Mouse (Mus musculus) bone marrow macrophage, adult 2 months (primary cell): ENCODE measurements around the gene Trp53bp1.

Experiments
- CTCF ChIP-seq: IDR thresholded peaks from 2 replicates; pipeline ENCODE4 v1.5.1; 2012; ENCODE audit warnings: low read depth, mild to moderate bottlenecking, low read length, moderate library complexity
- POLR2A ChIP-seq: IDR thresholded peaks from 2 replicates; pipeline ENCODE4 v1.6.1; 2012; ENCODE audit warnings: mild to moderate bottlenecking, low read depth, low read length, borderline replicate concordance

DNA sequence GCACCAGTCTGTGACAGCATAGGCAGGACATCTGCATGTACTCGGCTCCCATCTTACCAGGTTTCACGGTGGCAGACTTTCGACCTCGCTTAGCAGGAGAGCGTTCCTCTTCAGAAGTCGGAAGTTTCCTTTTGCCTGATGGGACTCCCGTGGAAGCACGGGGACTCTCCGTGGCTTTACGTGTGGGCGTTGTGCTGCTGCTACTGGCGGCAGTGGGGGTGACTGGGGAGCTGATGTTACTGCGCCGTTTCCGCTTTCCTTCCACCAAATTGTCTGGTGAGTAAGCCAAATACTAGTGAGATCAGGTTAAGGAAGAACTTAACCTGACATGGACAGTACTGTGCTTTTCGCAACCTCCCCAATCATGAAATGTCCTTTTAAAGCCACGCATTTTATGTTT, 66.9 kb downstream of the Trp53bp1 start:
- TF ChIP-seq CTCF (no peak), POLR2A (no peak)
